In genomic region chr1:132541824-132542599, GRCm38 (mm10) we compare ENCODE assay signal across 9 mouse cellular contexts. TPM values are rescaled to one million over a fixed set of nuclear protein-coding genes. Genes with fewer than 3 reads are reported as not detected.
A peak's percentile ranks its signal among the peaks of the same experiment; 100 is the strongest.
DNase-seq lines count a peak whose midpoint lies in the region; ATAC-seq and TF ChIP-seq lines count a peak whose summit lies in the region.
"Had no signal": no experiment of that assay in that cellular context is flagged by ENCODE, and none has a peak within 500 bp of the region (broad histone marks: within the 10 kb centered on the region; RNA-seq: fewer than 3 reads in every experiment).

No protein-coding gene starts in this region.

- intact Hi-C loops in gastrocnemius, postnatal 14 days (cut with DNase I; ENCODE audit: low total_unique reads), result no loop called here

- H3K4me2 ChIP-seq in kidney, embryonic 15.5 days, result peak overlapping the region; percentile 57
- no peak overlapping the region; the same call in 1 of the 2 replicates for H3K4me2 ChIP-seq in embryonic facial prominence, embryonic 11.5 days (ENCODE audit: low read depth, low read length)
- peak overlapping the region; percentile 73 for H3K4me2 ChIP-seq in hindbrain, postnatal 0 days (ENCODE audit: low read depth, low read length)
- peak overlapping the region; percentile 64 for H3K4me2 ChIP-seq in neural tube, embryonic 13.5 days

- ATAC-seq in kidney, embryonic 15.5 days (replicated peaks; ENCODE audit: low FRiP score), result peak; percentile 27; the same call in 1 of the 2 replicates
- ATAC-seq in embryonic facial prominence, embryonic 11.5 days (replicated peaks; ENCODE audit: insufficient number of reproducible peaks, low FRiP score, low TSS enrichment, low read depth), result no peak
- peak; percentile 4; the same call in 1 of the 2 replicates for ATAC-seq in hindbrain, postnatal 0 days
- peak; percentile 36 for ATAC-seq in neural tube, embryonic 13.5 days (ENCODE audit: low read depth)
- ATAC-seq in megakaryocyte, adult 5-6 weeks (ENCODE audit: poor library complexity, severe bottlenecking), result no peak

- no peaks in the 10 kb centered on the region for H3K9me3 ChIP-seq in kidney, embryonic 15.5 days (replicated peaks)
- no peaks in the 10 kb centered on the region for H3K9me3 ChIP-seq in embryonic facial prominence, embryonic 11.5 days (replicated peaks; ENCODE audit: control insufficient read depth, low read length)
- H3K9me3 ChIP-seq in hindbrain, postnatal 0 days (ENCODE audit: low read length), result no peaks in the 10 kb centered on the region
- H3K9me3 ChIP-seq in neural tube, embryonic 13.5 days, result no peaks in the 10 kb centered on the region

- H3K36me3 ChIP-seq in kidney, embryonic 15.5 days, result no peaks in the 10 kb centered on the region
- no peaks in the 10 kb centered on the region for H3K36me3 ChIP-seq in embryonic facial prominence, embryonic 11.5 days (replicated peaks; ENCODE audit: control insufficient read depth, insufficient read depth, low read depth, low read length)
- H3K36me3 ChIP-seq in hindbrain, postnatal 0 days (ENCODE audit: insufficient read depth, low read length), result no peaks in the 10 kb centered on the region
- no peaks in the 10 kb centered on the region for H3K36me3 ChIP-seq in neural tube, embryonic 13.5 days

- DNase-seq in kidney, postnatal 25 days, result no peak
- no peak for DNase-seq in embryonic facial prominence, embryonic 11.5 days (ENCODE audit: low spot score)
- no peak for DNase-seq in hindbrain, postnatal 0 days (ENCODE audit: low spot score)
- no peak for DNase-seq in adrenal gland, postnatal 4 days (ENCODE audit: low spot score in 2 of 2)
- DNase-seq in gastrocnemius, postnatal 14 days, result no peak
- DNase-seq: gastrocnemius, postnatal 25 days had no signal

- H3K4me3 ChIP-seq in kidney, embryonic 15.5 days (replicated peaks), result peak overlapping the region; percentile 29; the same call in 1 of the 2 replicates
- peak overlapping the region; percentile 29 for H3K4me3 ChIP-seq in embryonic facial prominence, embryonic 11.5 days (ENCODE audit: low read depth, low read length)
- peak overlapping the region; percentile 48 for H3K4me3 ChIP-seq in hindbrain, postnatal 0 days (ENCODE audit: low read length)
- H3K4me3 ChIP-seq in neural tube, embryonic 13.5 days, result peak overlapping the region; percentile 55

- no peak overlapping the region for H3K9ac ChIP-seq in kidney, embryonic 15.5 days
- peak overlapping the region; percentile 32; the same call in 1 of the 2 replicates for H3K9ac ChIP-seq in embryonic facial prominence, embryonic 11.5 days (replicated peaks; ENCODE audit: low read length)
- peak overlapping the region; percentile 62 for H3K9ac ChIP-seq in hindbrain, postnatal 0 days (replicated peaks; ENCODE audit: low read length)
- H3K9ac ChIP-seq in neural tube, embryonic 13.5 days, result peak overlapping the region; percentile 84

- 10% methylated on average over 5 of the region's 5 CpGs for WGBS in kidney, embryonic 15.5 days
- 7% methylated on average over 5 of the region's 5 CpGs for WGBS in embryonic facial prominence, embryonic 11.5 days
- WGBS in hindbrain, postnatal 0 days, result 14% methylated on average over 5 of the region's 5 CpGs
- WGBS in neural tube, embryonic 13.5 days, result 14% methylated on average over 5 of the region's 5 CpGs

- H3K4me1 ChIP-seq in kidney, embryonic 15.5 days, result peaks cover 27% of the 10 kb centered on the region
- peaks cover 4% of the 10 kb centered on the region; the same call in 1 of the 2 replicates for H3K4me1 ChIP-seq in embryonic facial prominence, embryonic 11.5 days (ENCODE audit: control insufficient read depth, insufficient read depth, low read length)
- H3K4me1 ChIP-seq in hindbrain, postnatal 0 days (ENCODE audit: insufficient read depth, low read length), result peaks cover 8% of the 10 kb centered on the region; the same call in 1 of the 2 replicates
- H3K4me1 ChIP-seq in neural tube, embryonic 13.5 days (replicated peaks), result peaks cover 67% of the 10 kb centered on the region

- no peak overlapping the region for H3K27ac ChIP-seq in kidney, embryonic 15.5 days
- no peak overlapping the region for H3K27ac ChIP-seq in embryonic facial prominence, embryonic 11.5 days (replicated peaks; ENCODE audit: low read depth, low read length)
- peak overlapping the region; percentile 64 for H3K27ac ChIP-seq in hindbrain, postnatal 0 days
- peak overlapping the region; percentile 88 for H3K27ac ChIP-seq in neural tube, embryonic 13.5 days (replicated peaks)

- TF ChIP-seq CTCF in hindbrain, postnatal 0 days (IDR thresholded peaks at IDR 0.05; ENCODE audit: low read depth), result no peak

- H3K27me3 ChIP-seq in kidney, embryonic 15.5 days, result peaks cover 61% of the 10 kb centered on the region
- peaks cover 22% of the 10 kb centered on the region for H3K27me3 ChIP-seq in embryonic facial prominence, embryonic 11.5 days (ENCODE audit: control insufficient read depth, insufficient read depth, low read length)
- no peaks in the 10 kb centered on the region for H3K27me3 ChIP-seq in hindbrain, postnatal 0 days (ENCODE audit: insufficient read depth, low read length)
- peaks cover 16% of the 10 kb centered on the region for H3K27me3 ChIP-seq in neural tube, embryonic 13.5 days

RNA-seq across cellular contexts. Expression of gene Cntn2, which starts 1.0 kb away (rescaled TPM):
- polyA plus RNA-seq in kidney, embryonic 15.5 days (2015; fragmentation: Nextera tagmentation; extraction: Ambion mirVana), result 0.30 and 0.82 TPM in 2 replicates
- polyA plus RNA-seq in embryonic facial prominence, embryonic 11.5 days (2014; fragmentation: Nextera tagmentation; extraction: Ambion mirVana), result 7.6 and 11.0 TPM in 2 replicates
- 67.6 and 84.0 TPM in 2 replicates for total RNA-seq in hindbrain, postnatal 0 days (2014; rRNA removed)
- polyA plus RNA-seq in hindbrain, postnatal 0 days (2015; fragmentation: Nextera tagmentation; extraction: Ambion mirVana), result 17.7 and 19.2 TPM in 2 replicates
- polyA plus RNA-seq in neural tube, embryonic 13.5 days (2015; fragmentation: Nextera tagmentation; extraction: Ambion mirVana), result 84.9 and 102 TPM in 2 replicates
- total RNA-seq in megakaryocyte, adult 5-6 weeks (2015), result not detected in 2 replicates
- total RNA-seq in megakaryocyte, adult 5-6 weeks (2017), result not detected in 2 replicates
- total RNA-seq in adrenal gland, postnatal 4 days (2021), result 1 to 10 TPM; 1.2 to 2.0 TPM
- under 1 TPM; 0.04 to 0.18 TPM for total RNA-seq in gastrocnemius, postnatal 14 days (2021)

RNA-seq across cellular contexts. Expression of gene Tmem81, which starts 36.0 kb away (rescaled TPM):
- polyA plus RNA-seq in kidney, embryonic 15.5 days (2015; fragmentation: Nextera tagmentation; extraction: Ambion mirVana), result 1.5 and 1.6 TPM in 2 replicates
- polyA plus RNA-seq in embryonic facial prominence, embryonic 11.5 days (2014; fragmentation: Nextera tagmentation; extraction: Ambion mirVana), result 0.88 and 1.3 TPM in 2 replicates
- 2.8 and 3.0 TPM in 2 replicates for total RNA-seq in hindbrain, postnatal 0 days (2014; rRNA removed)
- 0.74 and 0.78 TPM in 2 replicates for polyA plus RNA-seq in hindbrain, postnatal 0 days (2015; fragmentation: Nextera tagmentation; extraction: Ambion mirVana)
- polyA plus RNA-seq in neural tube, embryonic 13.5 days (2015; fragmentation: Nextera tagmentation; extraction: Ambion mirVana), result 1.0 and 1.1 TPM in 2 replicates
- 4.9 and 5.4 TPM in 2 replicates for total RNA-seq in megakaryocyte, adult 5-6 weeks (2015)
- total RNA-seq in megakaryocyte, adult 5-6 weeks (2017), result 4.8 and 5.9 TPM in 2 replicates
- 1 to 10 TPM; 5.2 to 5.4 TPM for total RNA-seq in adrenal gland, postnatal 4 days (2021)
- 1 to 10 TPM in 1 of 2 experiments, under 1 TPM in 1; 0.84 to 1.0 TPM for total RNA-seq in gastrocnemius, postnatal 14 days (2021)

Comparison
In these comparisons a context has a peak if more than half of its experiments do, and no peak if none do; other contexts are left out.
1. ATAC-seq: peak in kidney, embryonic 15.5 days (single experiment), hindbrain, postnatal 0 days (single experiment) and neural tube, embryonic 13.5 days (single experiment); none in embryonic facial prominence, embryonic 11.5 days (single experiment) and megakaryocyte, adult 5-6 weeks (single experiment).
2. H3K27ac ChIP-seq: peak in hindbrain, postnatal 0 days (single experiment) and neural tube, embryonic 13.5 days (single experiment); none in kidney, embryonic 15.5 days (single experiment) and embryonic facial prominence, embryonic 11.5 days (single experiment).
3. RNA of gene Cntn2, which starts 1.0 kb away (total RNA-seq): 67.6 to 84.0 TPM in hindbrain, postnatal 0 days; 1.2 to 2.0 TPM in adrenal gland, postnatal 4 days, 0.04 to 0.18 TPM in gastrocnemius, postnatal 14 days and not detected in megakaryocyte, adult 5-6 weeks; every median in the first group is over 10 times any median in the second.
4. Peak in every context shown above with its lines, with median percentiles within 50 percentile points of each other: H3K4me3 ChIP-seq.